Comparison of ENCODE assay signal across 14 mouse cellular contexts in genomic region chr5:4737013-4737412, GRCm38 (mm10). TPM values are rescaled to one million over a fixed set of nuclear protein-coding genes. Genes with fewer than 3 reads are reported as not detected.
A peak's percentile ranks its signal among the peaks of the same experiment; 100 is the strongest.
DNase-seq lines count a peak whose midpoint lies in the region; ATAC-seq and TF ChIP-seq lines count a peak whose summit lies in the region.
"Had no signal": no experiment of that assay in that cellular context is flagged by ENCODE, and none has a peak within 500 bp of the region (broad histone marks: within the 10 kb centered on the region; RNA-seq: fewer than 3 reads in every experiment).

No protein-coding gene starts in this region.

- no peaks in the 10 kb centered on the region for H3K27me3 ChIP-seq in liver, postnatal 0 days (ENCODE audit: insufficient read depth, low read length)
- H3K27me3 ChIP-seq in midbrain, embryonic 10.5 days (ENCODE audit: low read depth, poor library complexity, severe bottlenecking), result peaks cover 8% of the 10 kb centered on the region; the same call in 1 of the 2 replicates
- H3K27me3 ChIP-seq: CH12.LX; embryonic facial prominence, embryonic 12.5 days; heart, embryonic 13.5 days had no signal

- no peak overlapping the region for H3K4me3 ChIP-seq in liver, postnatal 0 days (ENCODE audit: low read depth, low read length)
- no peak overlapping the region for H3K4me3 ChIP-seq in midbrain, embryonic 10.5 days
- H3K4me3 ChIP-seq: embryonic facial prominence, embryonic 12.5 days; heart, embryonic 13.5 days; hindbrain, embryonic 10.5 days; neural tube, embryonic 13.5 days had no signal

- peak; percentile 10 for DNase-seq in adrenal gland, adult 2 months
- DNase-seq in adrenal gland, postnatal 4 days (ENCODE audit: low spot score in 2 of 2), result no peak
- peak; percentile 89 to 94 for DNase-seq in kidney, adult 8-10 months
- peak; percentile 79 to 93 for DNase-seq in kidney, postnatal 36 days
- no peak for DNase-seq in liver, postnatal 0 days
- no peak for DNase-seq in layer of hippocampus, adult 8-10 months (ENCODE audit: low spot score in 2 of 2)
- no peak for DNase-seq in urinary bladder, postnatal 10 days (ENCODE audit: low spot score)
- no peak for DNase-seq in midbrain, embryonic 10.5 days (ENCODE audit: low spot score)
- DNase-seq: cerebellum, postnatal 14 days had no signal

- peak; percentile 46; the same call in 1 of the 2 replicates for ATAC-seq in liver, postnatal 0 days

- no peak overlapping the region for H3K4me2 ChIP-seq in liver, postnatal 0 days (ENCODE audit: low read depth, low read length)
- H3K4me2 ChIP-seq: embryonic facial prominence, embryonic 12.5 days; heart, embryonic 13.5 days; neural tube, embryonic 13.5 days had no signal

- H3K4me1 ChIP-seq in liver, postnatal 0 days (ENCODE audit: insufficient read depth), result no peaks in the 10 kb centered on the region
- peaks cover 16% of the 10 kb centered on the region for H3K4me1 ChIP-seq in midbrain, embryonic 10.5 days

- H3K9ac ChIP-seq in liver, postnatal 0 days (replicated peaks), result no peak overlapping the region
- H3K9ac ChIP-seq: embryonic facial prominence, embryonic 12.5 days; heart, embryonic 13.5 days; neural tube, embryonic 13.5 days had no signal

- no peak for TF ChIP-seq EP300 in liver, postnatal 0 days (IDR thresholded peaks at IDR 0.05; ENCODE audit: low read depth)

- WGBS in liver, postnatal 0 days (ENCODE audit: insufficient replicate concordance), result 29% methylated on average over 6 of the region's 6 CpGs
- 56% methylated on average over 6 of the region's 6 CpGs for WGBS in midbrain, embryonic 10.5 days

- no peaks in the 10 kb centered on the region for H3K36me3 ChIP-seq in liver, postnatal 0 days (replicated peaks; ENCODE audit: insufficient read depth, low read length)
- no peaks in the 10 kb centered on the region for H3K36me3 ChIP-seq in midbrain, embryonic 10.5 days
- H3K36me3 ChIP-seq: embryonic facial prominence, embryonic 12.5 days; heart, embryonic 13.5 days; hindbrain, embryonic 10.5 days; neural tube, embryonic 13.5 days had no signal

- H3K9me3 ChIP-seq in liver, postnatal 0 days (ENCODE audit: low read length), result no peaks in the 10 kb centered on the region
- H3K9me3 ChIP-seq in midbrain, embryonic 10.5 days (replicated peaks), result no peaks in the 10 kb centered on the region
- H3K9me3 ChIP-seq: embryonic facial prominence, embryonic 12.5 days; heart, embryonic 13.5 days; hindbrain, embryonic 10.5 days; neural tube, embryonic 13.5 days had no signal

- TF ChIP-seq CTCF in liver, postnatal 0 days (IDR thresholded peaks at IDR 0.05; ENCODE audit: low read depth), result no peak

- no peak overlapping the region for H3K27ac ChIP-seq in liver, postnatal 0 days (ENCODE audit: low read depth)
- H3K27ac ChIP-seq in midbrain, embryonic 10.5 days (replicated peaks), result no peak overlapping the region
- H3K27ac ChIP-seq: embryonic facial prominence, embryonic 12.5 days; heart, embryonic 13.5 days; hindbrain, embryonic 10.5 days; neural tube, embryonic 13.5 days had no signal

RNA-seq across cellular contexts. Expression of gene Fzd1, which starts 20.8 kb away (rescaled TPM):
- 10 to 100 TPM; 11.9 to 17.2 TPM for total RNA-seq in adrenal gland, adult 2 months (2021)
- polyA plus RNA-seq in adrenal gland, adult 2 months (2012; rRNA removed), result 21.5 and 21.7 TPM in 2 replicates
- total RNA-seq in adrenal gland, postnatal 4 days (2021), result 10 to 100 TPM; 23.2 to 32.7 TPM
- polyA plus RNA-seq in liver, postnatal 0 days (2015; fragmentation: Nextera tagmentation; extraction: Ambion mirVana), result 2.9 and 3.4 TPM in 2 replicates
- 1 to 10 TPM; 8.2 to 9.9 (median 8.5) TPM for total RNA-seq in layer of hippocampus, adult 8-10 months (2022)
- 11.2 and 16.0 TPM in 2 replicates for polyA plus RNA-seq in midbrain, embryonic 10.5 days (2016; fragmentation: Nextera tagmentation; extraction: Ambion mirVana)
- total RNA-seq: CH12.LX had no signal

Comparison
In these comparisons a context has a peak if more than half of its experiments do, and no peak if none do; other contexts are left out.
1. DNase-seq: peak in adrenal gland, adult 2 months (single experiment), kidney, adult 8-10 months (2 of 2) and kidney, postnatal 36 days (2 of 2); none in adrenal gland, postnatal 4 days (0 of 2), liver, postnatal 0 days (single experiment), layer of hippocampus, adult 8-10 months (0 of 2), urinary bladder, postnatal 10 days (single experiment) and midbrain, embryonic 10.5 days (single experiment).